Mouse (Mus musculus): Measurements from ENCODE around the gene Espl1.
"Not testable (repeated sequence)": the region's sequence is repeated elsewhere in the genome, so short reads cannot be mapped to it uniquely, and the experiment has no call there.

Gene Espl1

DNA sequence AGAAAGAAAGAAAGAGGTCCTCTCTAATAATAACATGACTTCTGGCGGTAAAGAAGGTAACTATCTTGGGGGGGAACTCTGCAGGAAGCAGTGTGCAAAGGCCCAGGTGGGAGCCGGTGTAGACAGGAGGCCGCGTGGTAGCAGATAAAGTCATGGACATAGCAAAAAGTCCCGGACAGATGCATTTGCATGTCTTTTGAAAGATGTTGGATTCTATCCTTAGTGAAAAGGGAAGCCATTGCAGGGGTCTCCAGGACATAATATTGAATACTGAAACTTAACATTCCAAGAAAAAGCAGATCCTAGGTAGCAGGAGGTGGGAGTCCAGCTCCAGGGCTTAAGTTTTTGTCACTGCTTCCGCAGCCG is 17.4 kb upstream of the Espl1 start:
- DNase-seq: no peak

GRCm38 (mm10) chr15:102279092-102279782 is 16.8 kb upstream of the Espl1 start, which contains the start of gene Mfsd5:
TSS of gene Mfsd5 (plus strand) at chr15:102279454.
- peak; percentile 71 to 77 for DNase-seq

DNA sequence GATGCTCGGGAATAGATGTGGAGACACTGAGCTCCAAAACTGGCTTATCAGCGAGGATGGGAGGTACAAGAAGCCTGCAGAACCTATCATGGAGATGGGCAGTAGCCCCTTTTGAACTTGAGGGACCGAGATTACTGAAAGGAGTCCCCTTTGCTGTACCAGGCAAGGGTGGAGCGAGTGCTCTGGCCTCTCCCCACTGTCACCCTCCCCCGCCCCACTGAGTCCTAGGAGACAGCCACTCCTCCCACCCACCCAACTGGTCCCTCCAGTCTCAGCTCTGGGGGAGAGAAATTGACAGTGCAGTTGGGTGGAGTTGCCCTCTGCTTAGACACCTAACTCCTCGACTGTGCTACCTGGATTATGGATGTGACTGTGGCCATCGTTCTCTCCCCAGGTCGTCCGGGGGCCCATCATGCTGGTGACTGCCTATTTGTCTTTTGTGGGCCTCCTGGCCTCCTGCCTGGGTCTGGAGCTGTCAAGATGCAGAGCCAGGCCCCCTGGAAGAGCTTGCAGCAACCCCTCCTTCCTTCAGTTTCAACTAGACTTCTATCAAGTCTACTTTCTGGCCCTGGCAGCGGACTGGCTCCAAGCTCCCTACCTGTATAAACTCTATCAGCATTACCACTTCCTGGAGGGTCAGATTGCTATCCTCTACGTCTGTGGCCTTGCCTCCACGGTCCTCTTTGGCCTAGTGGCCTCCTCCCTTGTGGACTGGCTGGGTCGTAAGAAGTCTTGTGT is 16.1 kb upstream of the Espl1 start:
- no peak for DNase-seq

DNA sequence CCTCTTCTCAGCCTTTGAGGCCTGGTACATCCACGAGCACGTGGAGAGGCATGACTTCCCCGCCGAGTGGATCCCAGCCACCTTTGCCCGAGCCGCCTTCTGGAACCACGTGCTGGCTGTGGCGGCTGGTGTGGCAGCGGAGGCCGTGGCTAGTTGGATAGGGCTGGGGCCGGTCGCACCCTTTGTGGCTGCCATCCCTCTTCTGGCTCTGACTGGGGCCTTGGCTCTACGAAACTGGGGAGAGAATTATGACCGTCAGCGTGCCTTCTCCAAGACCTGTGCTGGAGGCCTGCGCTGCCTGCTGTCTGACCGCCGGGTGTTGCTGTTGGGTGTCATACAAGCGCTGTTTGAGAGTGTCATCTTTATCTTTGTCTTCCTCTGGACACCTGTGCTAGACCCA is 15.4 kb upstream of the Espl1 start:
- DNase-seq: no peak

DNA sequence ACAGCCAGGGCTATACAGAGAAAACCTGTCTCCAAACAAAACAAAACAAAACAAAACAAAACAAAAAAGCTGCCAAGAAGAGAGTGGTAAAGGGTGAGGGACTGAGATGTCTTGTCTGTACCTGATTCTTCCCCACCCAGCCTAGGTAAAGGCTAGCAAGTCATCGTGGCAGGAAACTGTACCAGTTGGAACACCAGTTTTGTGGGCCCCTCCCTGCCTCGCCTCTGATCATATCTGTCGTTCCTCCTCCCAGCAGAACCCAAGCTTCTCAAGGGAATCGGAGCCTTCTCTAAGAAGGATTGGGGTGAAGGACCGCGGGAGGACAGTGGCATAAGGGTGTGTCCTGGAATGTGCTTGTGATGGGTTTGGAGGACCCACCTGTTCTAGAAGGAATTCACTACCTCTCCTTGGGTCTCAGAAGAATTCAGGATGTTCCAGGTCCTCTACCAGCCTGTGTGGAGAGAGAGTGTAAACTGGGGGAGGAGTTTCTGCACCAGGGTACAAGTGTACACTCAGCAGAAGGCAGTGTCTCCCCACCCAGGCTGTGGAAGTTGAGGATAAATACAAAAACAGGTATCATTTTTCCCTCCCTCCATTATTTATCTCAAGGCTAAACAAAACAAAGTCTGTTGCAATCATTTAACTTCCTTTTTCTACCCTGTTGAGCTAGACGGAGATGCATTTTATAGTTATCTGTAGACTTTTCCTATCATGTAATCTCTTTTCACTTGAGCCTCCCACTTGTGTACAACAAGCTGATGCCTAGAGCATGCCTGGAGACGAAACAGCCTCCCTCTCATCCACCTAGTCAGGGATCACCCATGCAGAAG is 13.4 kb upstream of the Espl1 start:
- no peak for DNase-seq

DNA sequence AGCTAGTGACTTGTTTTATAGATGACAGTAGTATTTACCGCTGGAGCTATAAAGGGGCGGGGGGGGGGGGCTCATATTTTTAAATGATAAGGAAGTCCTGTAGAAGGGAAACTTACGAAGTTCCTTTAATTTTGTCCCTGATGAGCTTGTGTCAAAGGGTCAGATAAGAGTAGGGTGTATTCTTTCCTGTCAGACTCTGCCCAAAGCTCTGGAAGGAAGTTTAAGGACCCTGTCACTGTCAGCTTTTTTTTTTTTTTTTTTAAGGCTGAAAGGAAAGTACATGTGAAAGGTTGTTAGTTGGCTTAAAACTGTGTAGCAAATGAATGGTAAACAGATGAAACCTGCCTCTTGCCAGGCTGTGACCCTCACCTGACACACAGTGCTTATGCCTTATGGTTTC is 12.4 kb upstream of the Espl1 start:
- DNase-seq: no peak

GRCm38 (mm10) chr15:102287395-102287794 is 8.7 kb upstream of the Espl1 start:
- DNase-seq: no peak

DNA sequence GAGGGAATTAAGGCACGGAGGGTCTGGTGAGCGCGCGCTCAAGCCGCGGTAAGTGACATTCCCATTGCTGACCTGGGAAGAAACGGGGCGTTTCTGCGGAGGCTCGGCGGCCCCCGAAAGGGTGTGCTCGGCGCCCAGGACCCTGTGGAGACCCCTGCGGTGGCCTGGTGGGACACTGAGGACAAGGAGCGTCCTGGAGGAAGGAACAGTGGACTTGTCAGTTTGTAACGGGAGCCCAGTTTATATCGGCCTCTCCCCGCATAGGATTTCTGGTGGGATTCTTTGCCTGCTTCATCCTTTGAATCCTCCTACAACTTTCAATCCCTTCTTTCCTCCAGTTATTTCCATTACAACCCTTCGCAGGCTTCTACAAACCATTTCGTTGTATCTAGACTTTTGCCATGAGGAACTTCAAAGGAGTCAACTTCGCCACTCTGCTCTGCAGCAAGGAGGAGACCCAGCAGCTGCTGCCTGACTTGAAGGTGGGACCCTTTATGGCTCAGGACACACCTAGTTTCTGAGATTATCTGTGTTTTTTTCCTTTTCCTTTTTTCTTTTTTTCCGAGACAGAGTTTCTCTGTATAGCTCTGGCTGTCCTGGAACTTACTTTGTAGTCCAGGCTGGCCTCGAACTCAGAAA is 421 bp downstream of the Espl1 start:
- no peak for DNase-seq

GRCm38 (mm10) chr15:102302542-102302941 is 6.5 kb downstream of the Espl1 start:
- DNase-seq: no peak

DNA sequence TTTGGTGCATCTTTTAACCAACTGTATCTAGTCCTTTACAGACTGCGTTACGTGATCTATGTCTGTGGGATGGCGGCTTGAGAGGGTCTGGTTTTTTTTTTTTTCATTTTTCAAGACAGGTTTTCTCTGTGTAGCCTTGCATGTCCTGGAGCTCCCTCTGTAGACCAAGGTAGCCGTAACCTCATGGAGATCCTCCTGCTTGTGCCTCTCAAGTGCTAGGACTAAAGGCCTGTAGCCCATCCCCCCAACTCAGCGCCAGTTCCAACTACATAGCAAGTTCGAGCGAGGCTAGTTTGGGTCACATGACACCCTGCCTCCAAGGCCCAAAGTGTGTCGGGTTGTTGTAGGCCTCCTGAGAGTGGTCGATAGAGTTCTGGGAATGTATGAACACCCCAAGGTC is 12.7 kb downstream of the Espl1 start:
- no peak for DNase-seq

- DNase-seq: no peak
These were observed 14.2 kb downstream of the Espl1 start for GRCm38 (mm10) chr15:102310074-102310845.

GRCm38 (mm10) chr15:102311489-102311888 is 15.4 kb downstream of the Espl1 start:
- DNase-seq: no peak

DNA sequence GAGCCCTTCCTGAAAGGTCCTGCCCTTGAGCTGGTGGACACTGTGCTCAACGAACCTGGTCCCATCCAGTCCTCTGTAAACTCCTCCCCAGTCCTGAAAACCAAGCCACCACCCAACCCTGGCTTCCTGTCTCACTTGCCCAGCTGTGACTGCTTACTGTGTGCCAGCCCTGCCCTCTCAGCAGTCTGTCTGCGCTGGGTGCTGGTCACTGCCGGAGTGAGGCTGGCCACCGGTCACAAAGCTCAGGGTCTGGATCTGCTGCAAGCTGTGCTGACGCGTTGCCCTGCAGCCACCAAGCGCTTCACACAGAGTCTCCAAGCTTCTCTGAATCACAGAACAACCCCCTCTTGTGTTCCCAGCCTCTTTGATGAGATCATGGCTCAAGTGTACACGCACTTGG is 19.2 kb downstream of the Espl1 start:
- DNase-seq: no peak

- DNase-seq: peak in 1 of 2 experiments; percentile 26
These were observed 20.2 kb downstream of the Espl1 start for GRCm38 (mm10) chr15:102316263-102316662.

GRCm38 (mm10) chr15:102324654-102325473 is 28.8 kb downstream of the Espl1 start:
- no peak for DNase-seq

- peak; percentile 65 to 73 for DNase-seq
These were observed 30.0 kb downstream of the Espl1 start, which contains the start of gene Pfdn5 for GRCm38 (mm10) chr15:102326022-102326576. TSS of gene Pfdn5 (plus strand) at chr15:102326116.

GRCm38 (mm10) chr15:102326892-102327291 is 30.8 kb downstream of the Espl1 start:
- no peak for DNase-seq

DNA sequence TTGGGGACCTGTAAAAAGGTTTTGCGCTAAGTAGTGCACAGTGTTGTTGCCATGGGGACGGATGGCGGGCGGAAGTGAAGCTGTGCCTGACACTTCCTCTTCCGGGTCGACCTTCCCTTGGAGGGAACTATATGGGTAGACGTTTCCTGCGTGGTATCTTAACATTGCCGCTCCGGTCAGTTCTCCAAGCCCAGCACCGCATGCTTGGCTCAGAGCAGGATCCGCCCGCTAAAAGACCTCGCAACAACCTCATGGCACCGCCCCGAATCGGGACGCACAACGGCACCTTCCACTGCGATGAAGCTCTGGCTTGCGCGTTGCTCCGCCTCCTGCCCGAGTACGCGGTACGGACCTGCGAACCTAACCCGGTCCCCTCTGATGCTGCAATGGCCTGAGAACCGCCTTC is 35.5 kb downstream of the Espl1 start, which contains the start of gene Myg1:
Gene Myg1, plus strand, starts transcription at position 100 of the 406 bp plus-strand sequence.
- peak; percentile 72 to 78 for DNase-seq

DNA sequence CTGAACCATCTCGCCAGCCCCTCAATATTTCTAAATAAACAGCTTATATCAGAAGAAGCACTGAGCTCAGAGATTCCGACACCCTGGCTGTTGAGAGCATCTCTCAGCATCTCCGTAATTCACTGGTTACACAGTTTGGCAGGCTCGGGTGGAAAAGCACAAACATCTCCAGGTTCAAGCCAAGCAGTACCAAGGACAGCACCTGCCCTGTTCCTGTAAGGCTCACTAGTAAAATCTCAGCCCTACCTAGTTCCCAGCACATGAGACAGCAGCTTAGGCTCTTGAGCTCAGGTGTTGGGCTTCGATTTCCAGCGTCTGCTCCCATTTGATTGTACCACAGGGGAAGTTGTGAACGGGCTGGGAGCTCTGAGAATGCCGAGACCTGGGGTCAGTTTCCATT is 39.2 kb downstream of the Espl1 start:
- no peak for DNase-seq

DNA sequence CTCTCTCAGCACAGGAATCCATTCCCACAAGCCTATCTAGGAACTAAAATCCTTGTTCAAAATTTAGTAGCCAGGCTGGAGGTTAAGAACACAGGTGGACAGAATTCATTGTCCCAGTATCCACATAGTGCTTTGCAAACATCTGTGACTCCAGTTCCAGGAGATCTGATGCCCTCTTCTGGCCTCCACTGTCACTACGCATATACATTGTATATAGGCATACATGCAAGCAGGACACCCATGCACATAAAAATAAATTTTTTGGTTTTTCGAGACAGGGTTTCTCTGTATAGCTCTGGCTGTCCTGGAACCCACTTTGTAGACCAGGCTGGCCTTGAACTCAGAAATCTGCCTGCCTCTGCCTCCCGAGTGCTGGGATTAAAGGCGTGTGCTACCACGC is 39.9 kb downstream of the Espl1 start:
- DNase-seq: not testable (repeated sequence)

- DNase-seq: no peak
These were observed 40.9 kb downstream of the Espl1 start for GRCm38 (mm10) chr15:102336946-102337345.

Measured in thymus, adult 18-20 months (tissue).